Mouse (Mus musculus) retina, postnatal 1 day (tissue): ENCODE measurements at regions not wholly inside any gene's neighbourhood (a gene's known extent, or its start where the extent isn't known, plus 50 kb on each side); places are given as distances from the start of the nearest gene placed in this dataset.

ENCODE experiments used
- DNase-seq: peaks from one replicate; pipeline ENCODE4 v3.0.0-alpha.2; 2012

DNA sequence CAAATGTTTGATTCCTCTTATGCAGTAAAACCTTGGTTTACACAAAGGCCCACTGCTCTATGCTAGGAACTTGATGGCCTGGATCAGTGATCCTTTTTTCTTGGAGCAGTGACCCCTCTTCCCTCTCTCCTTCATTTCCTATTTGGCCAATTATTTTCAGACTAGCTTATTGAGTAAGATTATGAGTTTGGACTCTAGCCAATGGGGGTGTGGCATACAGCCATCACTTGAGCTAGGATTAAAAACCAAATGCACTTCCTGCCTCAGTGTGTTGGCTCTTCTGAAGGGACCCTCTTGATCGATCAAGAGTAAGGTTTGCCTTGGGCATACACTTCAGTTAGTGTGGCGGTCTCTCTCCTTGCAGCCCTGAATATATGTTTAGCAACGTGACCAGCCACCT is 1172.6 kb upstream of the Gulo start:
- peak; percentile 65 for DNase-seq

DNA sequence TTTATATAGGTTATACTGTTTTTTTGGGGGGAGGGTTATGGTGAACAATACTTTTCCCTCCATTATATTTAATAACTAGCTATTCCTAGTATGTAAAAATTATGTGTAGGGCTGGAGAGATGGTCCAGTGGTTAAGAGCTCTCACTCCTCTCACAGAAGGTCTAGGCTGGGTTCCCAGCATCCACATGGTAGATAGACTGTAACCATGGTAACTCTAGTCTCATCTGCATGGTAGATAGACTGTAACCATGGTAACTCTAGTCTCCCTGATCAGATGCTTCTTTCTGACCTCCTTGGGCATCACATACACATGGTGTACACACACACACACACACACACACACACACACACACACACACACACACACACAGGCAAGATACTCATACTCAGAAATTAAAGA is 1170.5 kb upstream of the Gulo start:
- no peak for DNase-seq

DNA sequence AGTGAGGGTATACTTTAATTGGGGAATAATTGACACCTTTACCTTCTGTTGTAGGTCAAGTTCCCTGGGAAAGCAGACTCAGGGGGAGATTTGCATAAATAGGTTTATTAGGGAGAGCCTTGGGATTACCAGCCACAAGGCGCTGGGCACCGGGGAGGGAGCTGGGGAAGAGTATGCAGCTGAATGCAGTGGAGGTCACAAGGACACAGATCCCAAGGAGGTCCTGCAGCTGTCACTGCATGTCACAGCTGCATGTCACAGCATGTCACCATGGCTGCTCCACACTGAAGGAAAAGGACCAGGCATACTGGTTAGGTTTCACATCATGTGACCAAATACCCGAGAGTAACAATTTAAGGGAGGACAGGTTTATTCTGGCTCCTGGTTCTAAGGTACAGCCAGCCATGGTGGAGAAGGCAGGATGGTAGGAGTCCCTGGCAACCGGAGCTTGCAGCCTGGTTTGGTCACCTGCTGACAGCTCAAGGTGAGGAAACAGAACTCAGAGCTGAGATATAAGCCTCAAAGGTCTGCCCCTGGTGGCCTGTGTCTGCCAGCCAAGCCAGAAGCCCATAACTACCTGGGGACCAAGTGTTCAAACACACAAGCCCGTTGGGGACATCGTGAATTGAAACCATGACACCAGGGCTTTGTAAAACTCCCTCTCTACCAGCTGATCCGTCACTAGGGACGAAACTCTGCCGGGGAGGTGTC is 1169.5 kb upstream of the Gulo start:
- peak; percentile 23 for DNase-seq

DNA sequence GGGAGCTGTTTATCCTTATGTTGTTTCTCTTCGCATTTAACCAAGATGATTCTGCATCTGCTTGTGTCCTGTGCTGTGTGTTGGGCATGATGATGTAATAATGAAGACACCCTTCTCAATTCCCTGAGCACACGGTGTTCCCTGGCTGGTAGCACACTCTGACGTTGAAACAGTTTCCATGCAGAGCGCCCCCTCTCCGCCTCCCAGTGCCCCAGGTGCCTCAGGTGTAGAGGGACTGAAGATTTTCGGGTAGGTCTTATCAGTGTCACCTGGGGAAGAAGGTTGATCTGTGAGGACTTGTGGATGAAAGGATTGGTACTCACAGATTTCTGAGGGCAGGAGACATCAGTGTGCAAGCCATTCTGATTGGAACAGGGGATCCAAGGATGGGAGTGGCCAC is 1167.7 kb upstream of the Gulo start:
- no peak for DNase-seq

DNA sequence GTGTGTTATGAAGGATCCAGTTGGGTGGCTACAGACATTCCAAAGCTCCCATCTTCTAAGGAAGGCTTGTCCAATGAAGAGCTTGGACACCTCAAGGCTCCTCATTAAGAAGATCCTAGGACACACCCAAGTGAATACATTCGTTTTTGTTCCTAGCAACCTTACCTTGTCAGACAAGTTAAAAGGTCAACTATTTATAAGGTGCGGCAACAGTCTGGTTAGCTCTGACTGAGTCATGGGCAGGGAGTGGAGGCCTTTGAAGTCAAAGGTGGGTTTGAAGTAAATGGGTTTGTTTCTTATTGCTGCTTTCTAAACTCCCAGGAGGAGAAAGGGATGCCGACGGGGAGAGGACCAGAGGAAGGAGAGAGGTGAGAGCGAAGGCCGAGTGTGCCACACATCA is 1167.1 kb upstream of the Gulo start:
- no peak for DNase-seq

DNA sequence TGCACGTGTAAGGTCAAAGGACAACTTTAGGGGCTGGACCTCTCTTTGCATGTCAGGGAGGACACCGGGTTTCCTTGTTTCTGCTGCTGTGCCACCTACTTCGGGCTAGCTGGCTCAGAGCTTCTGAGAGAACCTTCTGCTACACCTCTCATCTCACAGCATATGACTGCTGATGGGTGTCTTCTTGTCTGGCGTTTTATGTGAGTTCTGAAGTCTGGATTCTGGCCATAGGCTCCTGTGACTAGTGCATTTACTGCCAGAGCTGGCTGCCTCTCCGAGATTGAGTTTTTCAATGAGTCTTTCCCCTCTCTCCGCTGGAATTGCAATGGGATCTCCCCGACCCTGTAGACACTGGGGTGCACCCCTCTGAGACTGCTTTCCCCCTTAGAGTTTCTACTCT is 1165.9 kb upstream of the Gulo start:
- DNase-seq, result no peak

DNA sequence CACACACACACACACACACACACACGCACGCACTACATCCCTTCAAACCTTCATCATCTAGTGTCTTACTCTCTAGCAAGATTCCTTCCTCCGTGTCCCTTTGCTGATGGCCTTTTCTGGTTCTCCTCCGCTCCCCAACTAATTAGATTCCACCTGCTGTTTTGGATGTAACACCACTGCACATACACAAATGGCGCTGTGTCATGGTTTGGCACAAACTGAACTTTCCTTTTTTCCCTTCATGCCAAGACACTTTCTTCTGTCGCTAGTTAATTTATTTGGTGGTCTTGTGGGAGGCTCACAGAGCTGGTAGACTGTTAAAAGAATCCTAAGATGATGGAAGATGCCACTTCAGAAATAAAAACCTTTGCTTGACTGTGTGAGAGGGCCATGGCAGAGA is 1161.8 kb upstream of the Gulo start:
- no peak for DNase-seq

DNA sequence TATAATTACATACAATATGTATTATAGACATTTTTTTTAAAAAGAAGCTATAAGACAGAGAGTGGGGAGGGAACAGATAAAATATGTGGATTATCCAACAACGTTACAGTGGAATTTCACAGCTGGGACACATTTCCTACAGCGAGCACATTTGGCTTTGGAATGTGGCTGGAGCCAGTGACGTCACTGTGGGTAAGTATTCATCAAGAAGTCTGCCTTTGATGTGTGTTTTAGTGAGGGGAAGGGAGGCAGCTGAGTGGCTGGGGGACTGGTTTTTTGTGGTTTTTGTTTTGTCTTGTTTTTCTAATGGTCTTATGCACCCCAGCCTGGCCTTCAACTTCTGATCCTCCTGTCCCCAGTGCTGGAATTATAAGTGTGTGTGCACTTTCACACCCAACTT is 1161.2 kb upstream of the Gulo start:
- DNase-seq, result no peak

DNA sequence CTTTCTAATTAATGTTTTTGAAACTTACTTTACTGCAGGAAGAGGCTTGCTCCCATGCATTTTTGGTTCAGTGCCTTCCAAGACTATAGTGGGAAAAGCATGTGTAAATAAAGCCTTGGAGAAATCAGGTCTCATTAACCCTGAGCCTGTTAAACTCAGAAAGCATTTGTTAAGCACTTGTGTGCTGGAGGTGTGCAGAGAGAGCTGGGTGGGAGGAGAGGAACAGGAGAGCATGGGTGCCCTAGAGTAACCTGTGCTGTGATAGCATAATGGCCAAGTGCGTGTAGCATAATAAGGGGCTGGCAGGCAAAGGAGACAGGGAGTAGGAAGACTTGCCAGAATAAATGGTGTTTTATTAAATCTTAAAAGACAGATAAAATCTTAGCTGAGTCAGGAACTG is 1160.2 kb upstream of the Gulo start:
- no peak for DNase-seq

DNA sequence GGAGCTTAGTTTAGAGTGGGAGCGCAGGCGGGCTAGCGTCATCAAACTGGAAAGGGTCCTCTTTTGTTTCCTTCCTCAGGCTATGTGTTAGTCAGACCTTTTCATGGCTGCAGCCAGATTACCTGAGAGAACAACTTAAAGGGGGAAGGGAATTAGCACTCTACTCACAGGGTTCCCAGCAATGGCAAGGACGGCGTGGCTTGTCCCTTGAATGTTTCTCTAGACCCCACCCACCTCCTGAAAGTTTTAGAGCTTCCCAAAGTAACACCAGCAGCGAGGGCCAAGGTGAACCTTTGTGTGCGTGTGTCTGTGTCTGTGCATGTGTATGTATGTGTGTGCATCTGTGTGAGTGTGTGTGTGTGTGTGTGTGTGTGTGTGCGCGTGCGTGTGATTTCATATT is 1151.0 kb upstream of the Gulo start:
- DNase-seq, result no peak

DNA sequence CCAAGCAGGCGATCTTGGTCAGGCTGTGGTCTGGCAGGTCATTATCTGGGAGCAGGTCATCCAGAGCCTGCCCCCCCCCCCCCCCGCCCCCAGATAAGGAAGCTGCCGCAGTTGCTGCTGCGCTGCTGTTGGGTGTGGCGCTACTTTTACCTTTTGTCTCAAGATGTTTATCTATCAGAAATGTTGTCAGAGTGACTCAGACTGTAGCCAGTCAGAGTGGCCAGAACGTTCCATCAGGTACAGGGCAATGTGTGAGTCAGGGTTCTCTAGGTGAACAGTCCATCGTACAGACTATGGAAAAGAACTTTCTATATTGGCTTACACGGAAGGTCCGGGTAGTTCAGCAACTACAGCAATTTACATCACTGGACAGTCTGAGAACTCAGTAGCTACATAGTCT is 1149.9 kb upstream of the Gulo start:
- no peak for DNase-seq

DNA sequence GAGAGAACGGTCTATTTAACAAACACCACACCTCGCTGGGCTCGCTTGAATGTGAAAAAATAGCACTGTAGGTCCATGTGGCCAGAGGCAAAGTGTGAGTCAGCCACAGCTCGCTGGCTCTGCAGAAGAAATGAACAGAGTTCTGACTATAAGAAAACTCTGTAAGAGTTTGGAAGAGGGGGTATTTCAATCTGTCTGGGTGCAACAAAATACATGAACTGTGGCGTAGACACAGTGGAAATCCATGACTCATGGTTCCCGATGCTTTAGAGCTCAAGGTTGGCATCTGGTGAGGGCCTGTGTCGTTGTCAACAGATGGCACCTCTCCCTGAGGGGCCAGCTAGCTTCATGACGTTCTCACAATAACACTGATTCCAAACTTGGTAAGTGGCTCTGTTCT is 1147.4 kb upstream of the Gulo start:
- DNase-seq, result no peak

DNA sequence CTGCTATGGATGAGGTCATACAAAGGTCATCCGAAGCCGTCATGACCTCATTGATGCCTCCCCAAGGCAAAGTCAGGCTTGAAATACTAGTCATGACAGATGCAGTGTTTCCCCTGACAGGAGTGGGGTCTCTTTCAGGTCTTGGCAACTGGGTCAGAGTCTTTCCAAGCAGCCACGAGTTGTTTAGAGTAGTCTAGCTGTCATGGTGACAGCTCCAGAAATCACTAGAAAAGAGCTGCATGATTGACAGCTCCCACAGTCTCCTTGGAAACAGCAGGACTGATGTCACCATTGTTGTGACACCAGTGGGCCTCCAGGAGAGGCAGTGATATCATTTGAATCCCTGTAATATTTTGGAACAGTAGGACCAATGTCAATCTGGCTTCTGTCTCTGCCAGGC is 1144.6 kb upstream of the Gulo start:
- peak; percentile 59 for DNase-seq

DNA sequence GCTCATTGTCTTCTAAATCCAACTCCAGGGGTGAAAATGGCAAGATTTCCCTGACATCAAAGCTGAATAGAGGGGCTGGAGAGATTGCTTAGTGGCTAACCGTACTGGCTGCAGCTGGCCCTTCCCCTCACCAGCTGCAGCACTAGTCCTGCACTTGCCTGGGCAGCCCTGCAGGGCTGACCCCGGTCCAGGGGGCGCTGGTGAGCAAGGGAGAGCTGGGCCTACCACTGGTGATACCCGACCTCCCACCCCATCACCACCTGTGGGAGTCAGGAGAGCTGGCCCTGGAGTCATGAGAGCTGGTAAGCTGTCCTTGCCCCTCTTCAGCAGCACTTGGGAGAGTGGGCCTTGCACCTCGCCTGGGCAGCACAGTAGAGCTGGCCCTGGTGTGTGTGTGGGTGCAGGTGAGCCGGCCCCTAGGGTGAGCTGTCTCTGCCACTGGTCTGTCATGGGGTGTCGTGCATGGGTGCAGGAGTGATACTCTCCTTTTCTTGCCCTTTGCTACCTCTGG is 1141.0 kb upstream of the Gulo start:
- DNase-seq, result peak; percentile 30

DNA sequence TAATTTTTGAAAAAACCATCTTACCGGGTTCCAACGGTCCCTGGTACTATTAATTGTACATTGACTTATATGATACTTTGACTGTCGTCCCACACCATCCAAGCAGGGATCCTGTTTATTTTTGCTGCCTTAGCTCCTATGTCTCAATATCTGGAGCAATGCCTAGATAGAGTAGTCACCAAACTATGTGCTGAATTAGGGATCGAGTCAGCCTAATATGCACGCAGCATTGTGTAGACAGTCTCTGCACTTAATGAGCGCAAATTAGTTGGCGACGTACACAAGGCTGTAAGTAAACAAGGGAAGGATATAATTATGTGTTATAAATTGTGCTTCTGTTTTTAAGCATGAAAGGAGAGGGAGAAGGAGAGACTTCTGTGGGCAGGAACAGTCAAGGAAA is 1140.1 kb upstream of the Gulo start:
- no peak for DNase-seq

DNA sequence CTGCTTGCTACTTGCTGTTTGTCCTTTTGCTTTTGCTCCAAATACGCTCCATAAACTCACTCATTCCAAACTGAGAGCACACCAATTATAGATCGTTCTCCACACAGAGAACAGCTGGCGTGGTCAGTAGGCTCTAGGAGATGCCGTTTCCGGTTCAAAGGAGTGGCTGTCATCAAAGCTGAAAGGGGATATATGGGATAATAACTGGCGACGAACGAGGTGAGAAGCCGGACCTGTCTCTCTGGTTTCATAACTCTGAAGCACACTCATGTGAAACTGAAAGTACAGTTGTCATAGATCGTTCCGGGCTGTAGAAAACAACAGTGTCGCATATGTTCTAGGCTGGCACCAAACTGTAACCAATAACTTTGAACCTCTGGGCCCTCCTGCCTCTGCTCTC is 1137.6 kb upstream of the Gulo start:
- DNase-seq, result no peak

DNA sequence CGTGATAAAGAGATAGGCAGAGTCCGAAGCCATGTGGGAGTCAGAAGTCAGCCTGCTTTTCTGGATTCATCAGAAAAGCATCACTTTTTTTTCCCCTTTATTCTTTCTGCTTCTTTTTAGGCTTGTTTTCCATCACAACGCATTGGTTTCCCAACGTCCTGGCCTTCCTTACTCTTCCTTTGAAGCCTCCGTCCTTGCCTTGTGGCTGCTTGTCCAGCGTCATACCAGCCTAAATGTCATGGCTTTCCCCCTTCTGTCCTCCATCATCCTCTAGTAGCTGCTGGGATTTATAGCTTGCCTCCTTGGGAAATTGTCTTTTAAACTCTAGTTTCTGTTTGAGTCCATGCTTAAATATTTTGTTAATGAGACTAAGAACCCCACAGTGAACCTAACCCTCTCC is 1136.0 kb upstream of the Gulo start:
- DNase-seq, result no peak

DNA sequence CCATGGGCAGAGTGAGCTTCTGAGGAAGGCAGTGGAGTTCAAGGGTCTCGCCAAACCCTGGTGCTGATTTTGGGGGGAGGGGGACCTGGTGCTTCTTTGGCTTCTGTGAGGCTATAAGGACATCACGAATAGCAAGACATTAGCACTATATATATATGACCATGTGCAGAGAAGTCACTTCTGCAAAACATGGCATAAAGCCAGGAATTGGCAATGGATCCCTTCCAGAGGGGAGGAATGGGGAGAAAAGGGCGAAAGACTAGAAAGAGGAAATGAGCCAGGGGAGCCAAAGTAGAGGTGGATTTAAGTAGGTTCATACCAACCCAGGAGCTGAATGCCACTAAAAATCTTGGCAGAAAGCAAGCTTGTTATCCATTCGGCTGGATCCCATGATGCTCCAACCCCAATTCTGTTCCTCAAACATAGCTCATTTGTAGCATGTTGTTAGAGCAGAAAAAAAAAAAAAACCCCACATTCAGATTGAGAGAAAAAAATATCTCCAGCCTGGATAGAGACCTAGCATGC is 1135.5 kb upstream of the Gulo start:
- DNase-seq, result no peak

DNA sequence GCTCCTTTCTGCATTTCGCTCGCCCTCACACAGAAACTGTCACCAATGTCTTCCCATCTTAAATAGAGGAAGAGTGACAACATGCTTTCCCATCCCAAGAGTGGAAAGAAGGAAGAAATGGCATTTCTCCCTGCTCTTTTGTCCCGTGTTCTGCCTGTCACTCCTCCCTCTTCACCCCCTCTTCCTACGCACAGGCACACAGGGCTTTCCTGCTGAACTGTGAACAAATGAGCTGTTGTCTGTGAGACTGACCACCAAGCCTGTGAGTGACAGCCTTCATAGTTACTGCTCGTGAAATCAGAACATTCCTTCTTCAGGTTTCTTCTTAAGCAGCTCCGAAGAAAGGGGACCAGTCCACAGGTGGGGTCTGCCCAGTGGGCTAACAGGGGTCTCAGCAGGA is 1134.8 kb upstream of the Gulo start:
- DNase-seq, result no peak

DNA sequence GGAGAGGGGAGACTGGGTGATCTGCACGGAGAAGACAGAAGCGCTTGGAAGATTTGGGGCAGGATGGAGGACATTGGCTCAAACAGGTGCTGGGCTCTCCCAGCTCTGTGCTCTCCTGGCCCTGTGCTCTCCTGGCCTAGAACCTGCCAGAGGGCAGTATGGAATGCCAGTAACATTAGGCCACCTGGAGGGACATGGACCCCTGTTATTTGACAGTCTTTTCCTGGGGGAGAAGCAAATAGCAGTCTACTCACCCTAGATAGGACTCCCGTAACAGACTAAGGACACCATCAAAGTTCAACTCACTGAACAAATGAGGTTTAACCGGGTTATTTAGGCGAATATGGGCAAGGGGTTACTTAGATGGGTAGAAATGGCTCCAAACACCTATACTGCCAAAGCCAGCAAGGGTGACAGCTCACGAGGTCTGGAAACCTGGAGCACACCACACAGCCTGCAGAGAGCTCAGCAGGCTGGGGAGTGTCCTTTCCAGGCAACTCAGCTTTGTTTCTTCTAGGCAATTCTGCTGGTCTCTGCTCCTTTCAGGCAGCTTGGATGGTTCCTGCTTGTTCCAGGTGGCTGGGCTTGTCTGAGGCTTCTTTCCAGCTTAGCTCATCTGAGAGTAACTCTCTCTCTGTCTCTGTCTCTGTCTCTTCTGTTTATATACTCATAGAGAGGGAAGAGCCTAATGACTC is 1133.7 kb upstream of the Gulo start:
- no peak for DNase-seq

DNA sequence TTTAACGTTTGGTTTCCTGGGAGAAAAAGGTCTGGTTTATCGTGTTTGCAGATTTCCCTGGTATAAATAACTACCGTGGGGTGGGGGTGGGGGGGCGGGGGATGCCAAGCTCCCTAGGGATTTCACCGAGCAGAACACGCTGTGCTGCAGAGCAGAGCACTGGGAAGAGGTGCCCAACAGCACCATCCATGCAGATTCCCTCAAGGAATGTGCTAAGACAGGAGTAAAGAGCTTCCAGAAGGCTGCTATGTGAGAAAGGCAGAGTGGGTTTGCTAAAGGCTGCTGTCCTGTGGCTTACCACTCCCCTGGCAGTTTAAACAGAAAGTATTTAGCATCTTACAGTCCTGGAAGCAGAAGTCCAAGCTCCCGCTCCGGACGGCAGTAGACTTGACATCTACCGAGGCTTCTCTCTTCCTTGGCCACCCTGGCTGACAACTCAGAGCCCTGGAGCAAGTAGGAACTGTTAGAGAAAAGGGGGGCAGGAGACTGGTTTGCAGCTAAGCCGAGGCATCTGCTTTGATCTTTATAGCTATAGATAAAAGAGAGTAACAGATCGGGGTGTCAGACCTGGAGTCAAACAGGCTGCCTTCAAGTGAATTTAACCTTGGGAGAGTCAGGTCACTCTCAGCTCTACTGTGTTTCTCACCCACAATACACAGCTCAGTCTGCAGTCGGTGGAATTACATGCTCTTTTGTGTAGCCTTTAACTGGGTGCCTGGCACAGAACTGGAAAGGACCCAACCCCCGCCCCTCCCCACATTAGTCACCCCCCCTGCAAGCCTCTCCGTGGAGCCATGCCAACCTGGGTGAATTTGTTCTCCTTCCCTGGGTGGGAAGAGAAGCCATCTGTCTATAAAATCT is 1132.8 kb upstream of the Gulo start:
- DNase-seq, result peak; percentile 28

DNA sequence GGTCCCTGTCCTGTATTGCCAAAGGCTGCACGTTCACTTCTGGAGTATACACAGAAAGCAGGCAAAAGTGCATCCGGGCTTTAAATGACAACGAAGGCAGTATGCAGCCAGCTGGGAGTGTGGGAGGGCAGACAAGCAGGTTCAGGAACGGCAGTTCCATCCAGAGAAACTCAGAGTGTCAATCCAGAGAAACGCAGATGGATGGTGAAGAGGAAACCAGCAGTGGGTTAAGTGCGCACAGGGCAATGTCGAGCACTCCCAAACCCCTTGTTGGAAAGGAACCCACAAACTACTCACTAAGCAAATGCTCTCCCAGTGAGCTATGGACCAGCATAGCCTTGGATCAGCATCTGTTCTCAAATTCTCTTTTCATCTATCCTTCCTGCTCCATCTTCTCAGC is 1132.1 kb upstream of the Gulo start:
- DNase-seq, result no peak

DNA sequence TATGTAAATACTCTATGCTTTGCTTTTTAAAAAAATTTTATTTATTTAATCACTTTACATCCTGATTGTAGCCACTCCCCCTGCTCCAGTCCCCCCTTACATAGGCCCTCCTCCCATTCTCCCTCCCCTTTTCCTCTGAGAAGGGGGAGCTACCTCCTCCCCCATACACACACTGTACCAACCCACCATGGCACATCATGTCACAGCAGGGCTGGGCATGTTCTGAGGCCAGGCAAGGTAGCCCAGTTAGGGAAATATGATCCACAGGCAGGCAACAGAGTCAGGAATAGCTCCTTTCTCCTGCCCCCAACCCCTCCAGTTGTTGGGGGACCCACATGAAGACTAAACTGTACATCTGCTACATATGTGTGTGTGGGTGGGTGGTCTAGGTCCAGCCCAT is 1130.7 kb upstream of the Gulo start:
- DNase-seq, result no peak

DNA sequence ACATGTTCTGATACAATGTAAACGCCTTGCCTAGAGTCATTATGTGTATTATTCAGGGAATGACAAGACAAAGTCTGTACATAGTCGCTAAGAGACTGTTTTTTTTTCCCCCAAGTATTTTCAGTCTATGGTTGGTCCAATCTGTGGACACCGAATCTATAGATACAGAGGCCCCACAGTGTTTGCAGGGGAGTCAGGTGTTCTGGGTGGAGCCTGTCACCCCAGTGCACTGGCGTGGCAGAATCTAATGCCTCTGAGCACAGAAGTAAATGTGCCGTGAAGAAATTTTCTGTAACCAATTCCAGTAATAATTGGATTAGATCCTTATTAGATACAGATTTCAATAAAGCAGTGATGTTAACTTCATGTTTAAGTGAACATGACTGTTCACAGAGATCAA is 1130.1 kb upstream of the Gulo start:
- DNase-seq, result no peak
